8 mouse cellular contexts compared by ENCODE assay signal in the genomic region with DNA sequence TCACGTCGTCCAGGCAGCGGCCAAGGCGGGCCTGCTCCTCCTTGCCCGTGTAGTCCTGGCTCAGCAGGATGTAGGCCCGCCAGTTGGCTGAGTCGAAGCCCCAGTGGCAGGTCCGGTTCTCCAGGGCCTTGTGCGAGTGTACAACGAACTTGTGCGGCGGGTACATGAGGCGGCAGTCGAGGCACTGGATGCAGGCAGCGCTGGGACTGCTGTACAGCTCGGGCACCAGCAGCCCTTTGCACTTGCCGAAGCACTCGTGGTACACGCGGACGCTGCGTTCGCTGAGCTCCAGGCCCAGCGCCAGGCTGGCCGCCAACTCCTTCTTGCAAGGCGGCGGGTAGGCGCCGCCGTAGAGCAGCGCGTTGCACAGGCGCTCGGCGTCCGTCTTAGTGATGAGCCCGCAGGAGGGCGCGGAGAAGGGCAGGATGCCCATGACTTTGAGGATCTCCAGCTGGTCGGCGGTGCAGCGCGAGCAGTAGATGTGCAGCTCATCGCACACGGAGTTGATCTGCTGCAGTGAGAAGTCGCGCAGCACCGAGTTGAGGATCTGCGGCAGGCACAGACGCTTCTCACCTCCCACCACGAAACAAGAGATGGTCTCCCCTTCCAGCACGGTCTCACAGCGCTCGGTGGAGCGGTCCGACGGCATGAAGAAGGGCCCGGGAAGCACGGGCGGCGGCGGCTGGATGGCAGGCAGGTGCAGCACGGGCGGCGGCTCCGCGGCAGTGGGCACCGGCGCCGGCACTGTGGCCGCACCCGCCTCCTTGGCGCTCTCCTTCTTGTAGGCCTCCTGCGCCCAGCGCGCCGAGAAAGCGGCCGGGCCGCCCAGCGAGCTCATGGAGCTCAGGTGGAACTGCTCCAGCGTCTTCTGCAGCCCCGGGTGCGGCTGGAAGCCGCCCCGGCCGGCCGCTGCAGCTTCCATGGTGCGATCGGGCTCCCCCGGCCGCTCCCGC. TPM values are rescaled to one million over a fixed set of nuclear protein-coding genes. Genes with fewer than 3 reads are reported as not detected.
DNase-seq lines count a peak whose midpoint lies in the region; ATAC-seq and TF ChIP-seq lines count a peak whose summit lies in the region.

No protein-coding gene starts in this region.

- ATAC-seq in embryonic facial prominence, embryonic 11.5 days (replicated peaks; ENCODE audit: insufficient number of reproducible peaks, low FRiP score, low TSS enrichment, low read depth): no peak
- no peak for ATAC-seq in kidney, embryonic 15.5 days (replicated peaks; ENCODE audit: low FRiP score)
- no peak for ATAC-seq in liver, embryonic 13.5 days (ENCODE audit: low read depth)
- ATAC-seq in stomach, postnatal 0 days (ENCODE audit: low FRiP score, low TSS enrichment): no peak

- peak overlapping the region; percentile 94 for H3K9ac ChIP-seq in embryonic facial prominence, embryonic 11.5 days (replicated peaks; ENCODE audit: low read length)
- peak overlapping the region; percentile 94 for H3K9ac ChIP-seq in kidney, embryonic 15.5 days
- H3K9ac ChIP-seq in liver, embryonic 13.5 days: peak overlapping the region; percentile 79
- peak overlapping the region; percentile 96 for H3K9ac ChIP-seq in stomach, postnatal 0 days (ENCODE audit: low read length)

- H3K9me3 ChIP-seq in embryonic facial prominence, embryonic 11.5 days (replicated peaks; ENCODE audit: control insufficient read depth, low read length): no peaks in the 10 kb centered on the region
- H3K9me3 ChIP-seq in kidney, embryonic 15.5 days (replicated peaks): no peaks in the 10 kb centered on the region
- no peaks in the 10 kb centered on the region for H3K9me3 ChIP-seq in liver, embryonic 13.5 days (replicated peaks)
- H3K9me3 ChIP-seq in stomach, postnatal 0 days (ENCODE audit: control insufficient read depth, low read length): no peaks in the 10 kb centered on the region

- peak; percentile 74 for DNase-seq in layer of hippocampus, adult 11-12 months (ENCODE audit: low spot score)
- DNase-seq in layer of hippocampus, adult 9-10 months (ENCODE audit: low spot score): no peak
- DNase-seq in embryonic facial prominence, embryonic 11.5 days (ENCODE audit: low spot score): peak; percentile 62
- DNase-seq in heart, adult 9 months (ENCODE audit: low spot score in 2 of 2): peak; percentile 50 to 69
- DNase-seq in liver, embryonic 13.5 days: peak; percentile 26
- DNase-seq in neural tube, embryonic 10.5 days (ENCODE audit: extremely low spot score, low spot score): peak; percentile 72
- peak; percentile 75 for DNase-seq in stomach, postnatal 0 days (ENCODE audit: low spot score)

- peak overlapping the region; percentile 91 for H3K4me3 ChIP-seq in embryonic facial prominence, embryonic 11.5 days (ENCODE audit: low read depth, low read length)
- H3K4me3 ChIP-seq in kidney, embryonic 15.5 days (replicated peaks): peak overlapping the region; percentile 83
- H3K4me3 ChIP-seq in liver, embryonic 13.5 days (replicated peaks): peak overlapping the region; percentile 72
- H3K4me3 ChIP-seq in stomach, postnatal 0 days (ENCODE audit: low read depth, low read length): peak overlapping the region; percentile 83

- no peaks in the 10 kb centered on the region; the same call in 1 of the 2 replicates for H3K36me3 ChIP-seq in embryonic facial prominence, embryonic 11.5 days (replicated peaks; ENCODE audit: control insufficient read depth, insufficient read depth, low read depth, low read length)
- no peaks in the 10 kb centered on the region for H3K36me3 ChIP-seq in kidney, embryonic 15.5 days
- no peaks in the 10 kb centered on the region for H3K36me3 ChIP-seq in liver, embryonic 13.5 days
- H3K36me3 ChIP-seq in stomach, postnatal 0 days (ENCODE audit: control insufficient read depth, insufficient read depth, low read length): no peaks in the 10 kb centered on the region

- 0 out of 2 replicates have a peak overlapping the region, but pooled peaks have one; percentile 28 for H3K27ac ChIP-seq in embryonic facial prominence, embryonic 11.5 days (replicated peaks; ENCODE audit: low read depth, low read length)
- H3K27ac ChIP-seq in kidney, embryonic 15.5 days: peak overlapping the region; percentile 76
- H3K27ac ChIP-seq in liver, embryonic 13.5 days: no peak overlapping the region
- peak overlapping the region; percentile 93 for H3K27ac ChIP-seq in stomach, postnatal 0 days (replicated peaks)

- TF ChIP-seq CTCF in stomach, postnatal 0 days (IDR thresholded peaks at IDR 0.05; ENCODE audit: low read depth): peak; percentile 38

- TF ChIP-seq EP300 in stomach, postnatal 0 days (optimal IDR thresholded peaks at IDR 0.05): no peak

- peaks cover 5% of the 10 kb centered on the region for H3K4me1 ChIP-seq in embryonic facial prominence, embryonic 11.5 days (ENCODE audit: control insufficient read depth, insufficient read depth, low read length)
- peaks cover 59% of the 10 kb centered on the region for H3K4me1 ChIP-seq in kidney, embryonic 15.5 days
- peaks cover 65% of the 10 kb centered on the region for H3K4me1 ChIP-seq in liver, embryonic 13.5 days (replicated peaks)
- H3K4me1 ChIP-seq in stomach, postnatal 0 days (replicated peaks; ENCODE audit: control insufficient read depth, insufficient read depth): peaks cover 25% of the 10 kb centered on the region

- H3K27me3 ChIP-seq in embryonic facial prominence, embryonic 11.5 days (ENCODE audit: control insufficient read depth, insufficient read depth, low read length): no peaks in the 10 kb centered on the region
- no peaks in the 10 kb centered on the region for H3K27me3 ChIP-seq in kidney, embryonic 15.5 days
- H3K27me3 ChIP-seq in liver, embryonic 13.5 days: peaks cover 53% of the 10 kb centered on the region
- H3K27me3 ChIP-seq in stomach, postnatal 0 days (ENCODE audit: control insufficient read depth, insufficient read depth, low read length): no peaks in the 10 kb centered on the region

- peak overlapping the region; percentile 98 for H3K4me2 ChIP-seq in embryonic facial prominence, embryonic 11.5 days (ENCODE audit: low read depth, low read length)
- H3K4me2 ChIP-seq in kidney, embryonic 15.5 days: peak overlapping the region; percentile 94
- H3K4me2 ChIP-seq in liver, embryonic 13.5 days: peak overlapping the region; percentile 89
- H3K4me2 ChIP-seq in stomach, postnatal 0 days (replicated peaks; ENCODE audit: low read depth): peak overlapping the region; percentile 95

- under 1% methylated on average over 92 of the region's 93 CpGs for WGBS in embryonic facial prominence, embryonic 11.5 days
- WGBS in kidney, embryonic 15.5 days: under 1% methylated on average over 88 of the region's 93 CpGs
- WGBS in liver, embryonic 13.5 days (ENCODE audit: insufficient replicate concordance): under 1% methylated on average over 93 of the region's 93 CpGs
- under 1% methylated on average over 76 of the region's 93 CpGs for WGBS in stomach, postnatal 0 days

RNA-seq across cellular contexts. Expression of a gene that starts 0.5 kb away (rescaled TPM):
- polyA plus RNA-seq in embryonic facial prominence, embryonic 11.5 days (2014; fragmentation: Nextera tagmentation; extraction: Ambion mirVana): 15.4 and 15.9 TPM in 2 replicates
- polyA plus RNA-seq in kidney, embryonic 15.5 days (2015; fragmentation: Nextera tagmentation; extraction: Ambion mirVana): 14.7 and 16.9 TPM in 2 replicates
- 2.2 and 2.4 TPM in 2 replicates for polyA plus RNA-seq in liver, embryonic 13.5 days (2015; fragmentation: Nextera tagmentation; extraction: Ambion mirVana)
- polyA plus RNA-seq in stomach, postnatal 0 days (2015; fragmentation: Nextera tagmentation; extraction: Ambion mirVana): 9.7 and 10.8 TPM in 2 replicates

RNA-seq across cellular contexts. Expression of a gene that starts 27.7 kb away (rescaled TPM):
- polyA plus RNA-seq in embryonic facial prominence, embryonic 11.5 days (2014; fragmentation: Nextera tagmentation; extraction: Ambion mirVana): 87.8 and 93.4 TPM in 2 replicates
- 66.2 and 68.8 TPM in 2 replicates for polyA plus RNA-seq in kidney, embryonic 15.5 days (2015; fragmentation: Nextera tagmentation; extraction: Ambion mirVana)
- polyA plus RNA-seq in liver, embryonic 13.5 days (2015; fragmentation: Nextera tagmentation; extraction: Ambion mirVana): 23.4 and 23.6 TPM in 2 replicates
- 43.5 and 46.3 TPM in 2 replicates for polyA plus RNA-seq in stomach, postnatal 0 days (2015; fragmentation: Nextera tagmentation; extraction: Ambion mirVana)
